Mouse (Mus musculus) cerebellum, postnatal 4 days (tissue): ENCODE results near the gene Treml2.

Experiments
- DNase-seq, 2 experiments: peaks; one replicate each; pipeline ENCODE4 v3.0.0; 2022; ENCODE audit warnings: low spot score in 2 of 2, mixed read lengths in 1 of 2

Treml2 gene

DNA sequence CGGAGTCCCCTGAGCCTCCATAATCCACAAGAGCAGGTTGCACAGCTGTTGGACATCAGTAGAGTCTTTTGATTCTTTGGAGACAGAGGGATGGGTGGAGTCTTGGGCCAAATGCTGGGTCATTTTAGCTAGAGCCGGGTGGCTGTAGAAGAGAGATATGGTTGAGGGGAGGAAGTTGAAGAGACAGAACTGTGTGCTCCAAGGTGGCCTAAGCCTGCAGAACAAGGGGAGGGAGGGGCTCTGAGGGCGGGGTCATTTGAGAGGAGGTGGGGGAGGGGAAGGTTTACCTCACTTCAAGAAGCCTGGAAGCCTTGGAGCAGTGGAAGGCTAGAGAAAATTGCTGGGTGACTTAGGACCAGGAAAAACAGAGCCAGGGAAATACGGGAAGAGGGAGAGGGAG lies at the start of gene Treml2:
Gene Treml2, plus strand, starts transcription at position 296 of the 400 bp plus-strand sequence.
- no peak for DNase-seq

- no peak for DNase-seq
These were observed 49.8 kb upstream of the Treml2 start for GRCm38 (mm10) chr17:48249501-48249900.

DNA sequence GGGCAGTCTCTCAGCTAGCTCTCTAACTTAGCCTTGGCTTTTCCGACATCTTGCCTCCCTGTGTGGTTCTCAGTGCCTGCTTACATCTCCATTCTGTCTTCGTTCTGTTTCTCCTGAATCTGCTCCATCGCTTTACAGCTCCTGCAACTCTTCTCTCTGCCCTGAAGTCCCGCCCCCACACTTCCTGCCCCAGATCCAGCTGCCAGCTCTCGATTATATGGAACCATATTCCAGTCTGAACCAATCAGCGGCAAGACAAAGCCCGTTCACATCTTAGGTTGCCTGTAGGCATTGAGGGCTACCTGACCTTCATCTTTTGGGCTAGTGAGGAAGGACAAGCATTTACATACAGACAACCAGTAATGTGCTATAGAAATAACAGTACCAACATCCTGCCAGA lies 48.7 kb upstream of the Treml2 start:
- no peak for DNase-seq

- no peak for DNase-seq
These were observed 42.7 kb upstream of the Treml2 start for GRCm38 (mm10) chr17:48256575-48256974.

- DNase-seq, result no peak
These were observed 37.4 kb upstream of the Treml2 start for GRCm38 (mm10) chr17:48261868-48262267.

DNA sequence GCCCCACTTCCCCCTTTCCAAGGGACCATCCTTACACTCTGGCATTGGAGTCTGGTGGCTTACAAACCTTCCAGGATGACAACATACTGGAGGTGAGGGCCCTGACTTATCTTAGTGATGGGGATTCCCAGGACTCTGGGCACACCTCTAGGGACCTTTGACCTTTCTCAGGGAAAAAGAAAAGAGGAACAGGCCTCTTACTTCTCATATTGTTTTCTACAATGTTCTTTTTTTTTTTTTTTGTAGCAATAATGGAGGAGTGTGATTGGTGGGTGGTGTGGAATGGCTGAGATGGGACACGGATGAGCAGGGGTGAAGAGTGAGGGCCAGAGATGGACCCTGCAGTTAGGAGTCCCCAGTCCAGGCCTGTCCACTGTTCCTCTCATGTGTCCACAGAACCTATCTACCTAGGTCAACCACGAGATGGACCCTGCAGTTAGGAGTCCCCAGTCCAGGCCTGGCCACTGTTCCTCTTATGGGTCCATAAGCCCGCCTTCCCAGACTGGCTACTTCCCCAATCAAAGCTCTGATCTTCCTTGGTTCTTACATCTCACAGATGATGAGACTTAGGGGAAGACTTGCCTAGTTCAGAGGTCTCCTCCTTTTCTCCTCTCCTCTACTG lies 35.4 kb upstream of the Treml2 start, which contains the start of gene Treml4:
Gene Treml4, plus strand, starts transcription at position 555 of the 622 bp plus-strand sequence.
- no peak for DNase-seq

DNA sequence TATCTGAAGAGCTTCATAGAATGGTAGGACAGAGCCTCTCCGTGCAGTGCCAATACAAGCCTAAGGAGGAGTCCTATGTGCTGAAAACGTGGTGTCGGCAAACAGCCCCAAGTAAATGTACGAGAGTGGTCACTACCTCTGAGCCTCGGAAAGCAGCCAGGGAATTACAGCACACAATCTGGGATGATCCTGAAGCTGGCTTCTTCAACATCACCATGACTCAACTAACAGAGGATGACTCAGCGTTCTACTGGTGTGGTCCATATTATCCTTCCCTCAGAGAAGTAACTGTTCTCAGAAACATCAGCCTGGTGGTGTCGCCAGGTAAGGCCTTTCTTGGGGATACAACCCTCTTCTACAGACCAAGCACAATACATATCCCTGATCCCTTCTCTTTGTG lies 34.6 kb upstream of the Treml2 start:
- no peak for DNase-seq

- DNase-seq, result no peak
These were observed 33.2 kb upstream of the Treml2 start for GRCm38 (mm10) chr17:48266138-48266537.

DNA sequence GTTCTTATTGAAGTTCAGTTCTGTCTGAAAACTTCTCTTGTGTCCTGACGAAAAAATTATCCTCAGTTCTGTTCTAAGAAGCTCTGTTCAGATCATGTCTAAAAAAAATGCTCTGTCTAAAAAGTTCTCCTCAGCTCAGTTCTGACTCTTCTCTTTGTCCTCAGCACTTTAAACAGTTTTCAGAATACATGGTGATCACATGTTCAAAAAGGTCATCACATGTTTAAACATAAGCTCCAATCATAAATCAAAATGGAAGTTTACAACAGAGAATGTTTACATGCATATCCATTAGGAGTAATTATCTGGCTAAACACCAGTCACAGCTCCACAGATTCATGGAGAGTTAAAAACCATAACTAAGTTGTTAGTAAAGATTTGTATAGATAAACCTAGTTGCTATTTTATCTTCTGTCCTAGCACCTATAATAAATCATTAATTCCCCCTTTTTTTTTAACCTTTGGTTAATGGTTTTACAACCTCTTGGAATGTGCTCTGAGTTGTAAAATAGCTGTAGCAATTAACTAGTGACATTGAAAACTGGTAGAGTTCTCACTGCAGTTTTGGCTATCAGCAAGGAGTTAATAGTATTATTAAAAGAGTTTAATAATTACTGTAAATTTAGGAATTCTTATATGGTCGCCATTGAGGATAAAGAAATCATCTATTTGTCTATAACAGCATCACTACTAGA lies 32.5 kb upstream of the Treml2 start:
- no peak for DNase-seq

DNA sequence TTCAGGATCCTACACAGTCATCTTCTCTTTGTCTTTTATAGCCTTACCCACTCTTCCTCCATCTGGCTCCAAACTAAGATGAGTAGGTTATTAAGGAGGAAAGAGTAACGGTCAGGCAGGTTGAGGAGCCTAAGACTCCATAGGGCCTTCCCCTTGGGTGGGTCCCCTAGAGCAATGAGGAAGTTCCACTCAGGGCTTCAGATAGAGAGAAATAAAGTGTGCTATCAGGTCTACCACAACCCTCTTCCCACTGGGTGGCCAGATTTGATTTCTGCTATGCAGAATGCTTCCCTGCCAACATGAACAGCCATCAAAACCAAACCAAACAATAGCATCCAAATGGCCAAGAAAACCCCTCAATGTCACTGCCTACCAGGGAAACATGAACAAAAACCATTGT lies 31.7 kb upstream of the Treml2 start:
- no peak for DNase-seq

- DNase-seq, result no peak
These were observed 31.0 kb upstream of the Treml2 start for GRCm38 (mm10) chr17:48268276-48268675.

DNA sequence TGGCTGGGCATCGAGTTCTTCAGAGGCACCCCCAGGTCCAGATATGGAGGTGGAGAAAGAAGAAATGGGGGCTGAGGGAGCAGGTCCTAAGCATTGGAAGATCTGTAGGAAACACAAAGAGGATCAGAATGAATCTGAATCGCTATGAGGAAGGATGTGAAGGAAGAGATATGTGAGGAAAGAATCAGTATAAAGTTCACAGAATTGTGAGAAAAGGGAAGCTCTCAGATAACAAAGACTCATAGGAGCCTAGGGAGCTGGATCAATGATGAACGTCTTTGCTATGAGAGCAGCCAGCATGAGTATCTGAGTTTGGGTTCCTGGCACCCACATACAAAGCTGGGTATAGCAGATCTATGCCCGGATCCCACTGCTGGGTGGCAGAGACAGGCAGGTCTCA lies 29.5 kb upstream of the Treml2 start:
- no peak for DNase-seq

GRCm38 (mm10) chr17:48272158-48272557 lies 27.1 kb upstream of the Treml2 start:
- no peak for DNase-seq

GRCm38 (mm10) chr17:48272598-48272997 lies 26.7 kb upstream of the Treml2 start:
- DNase-seq, result no peak

DNA sequence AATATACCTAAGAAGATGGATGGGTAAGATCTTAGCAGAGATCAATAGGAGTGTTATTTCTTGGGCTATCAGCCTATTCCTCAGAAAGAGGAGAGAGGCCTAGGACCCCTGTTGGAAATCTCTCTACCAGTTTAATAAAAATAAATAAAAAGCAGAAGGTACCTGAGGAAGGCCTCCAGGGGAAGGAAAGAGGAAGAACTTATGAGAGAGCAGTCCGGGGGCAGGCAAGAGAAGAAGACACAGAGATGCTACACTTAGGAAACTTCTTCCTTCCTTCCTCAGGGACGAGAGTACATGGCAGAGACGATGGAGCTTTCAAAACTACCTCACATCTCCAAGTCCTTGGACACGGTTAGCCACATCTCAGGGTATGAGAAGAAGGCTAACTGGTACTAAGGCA lies 25.2 kb upstream of the Treml2 start:
- no peak for DNase-seq

DNA sequence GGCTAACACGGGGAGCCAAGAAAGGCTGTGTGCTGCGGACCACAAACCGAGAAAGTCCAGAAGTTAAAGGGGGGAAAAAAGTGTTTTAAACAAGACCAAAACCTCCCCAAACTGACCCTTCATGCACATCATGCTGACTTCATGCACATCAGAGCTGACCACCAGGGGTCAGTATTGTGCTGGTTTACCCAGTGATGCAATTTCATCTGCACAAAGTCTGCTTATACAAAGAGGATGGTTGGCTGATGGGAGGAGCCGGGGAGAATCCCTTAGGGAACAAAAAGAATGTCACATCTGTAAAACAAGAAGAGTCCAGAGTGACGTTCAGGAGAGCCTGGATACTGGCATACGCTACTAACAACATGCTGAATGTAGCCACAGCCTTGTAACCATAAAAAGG lies 24.4 kb upstream of the Treml2 start:
- peak; percentile 39 to 75 for DNase-seq

- DNase-seq, result no peak
These were observed 23.6 kb upstream of the Treml2 start for GRCm38 (mm10) chr17:48275736-48276135.

DNA sequence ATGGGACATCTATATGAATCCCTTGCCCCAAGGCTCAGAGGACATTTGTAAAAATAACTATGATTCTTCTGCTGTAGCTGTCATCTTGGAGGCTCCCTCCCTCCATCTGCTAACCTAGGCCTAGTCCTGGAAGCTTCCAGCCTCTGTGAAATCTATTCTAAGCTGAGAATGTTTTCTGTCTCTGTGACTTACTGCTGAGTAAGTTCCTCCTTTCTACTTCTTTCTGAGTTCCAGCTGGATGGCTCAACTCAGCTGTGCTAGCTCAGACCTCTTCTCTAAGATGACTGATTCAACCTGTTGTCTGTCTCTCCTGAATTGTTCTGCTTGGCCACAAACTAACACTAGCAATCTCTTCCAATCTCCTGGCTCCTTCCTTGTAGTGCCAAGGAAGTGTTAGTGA lies 20.9 kb upstream of the Treml2 start:
- DNase-seq, result no peak

- no peak for DNase-seq
These were observed 20.3 kb upstream of the Treml2 start for GRCm38 (mm10) chr17:48279002-48279401.

DNA sequence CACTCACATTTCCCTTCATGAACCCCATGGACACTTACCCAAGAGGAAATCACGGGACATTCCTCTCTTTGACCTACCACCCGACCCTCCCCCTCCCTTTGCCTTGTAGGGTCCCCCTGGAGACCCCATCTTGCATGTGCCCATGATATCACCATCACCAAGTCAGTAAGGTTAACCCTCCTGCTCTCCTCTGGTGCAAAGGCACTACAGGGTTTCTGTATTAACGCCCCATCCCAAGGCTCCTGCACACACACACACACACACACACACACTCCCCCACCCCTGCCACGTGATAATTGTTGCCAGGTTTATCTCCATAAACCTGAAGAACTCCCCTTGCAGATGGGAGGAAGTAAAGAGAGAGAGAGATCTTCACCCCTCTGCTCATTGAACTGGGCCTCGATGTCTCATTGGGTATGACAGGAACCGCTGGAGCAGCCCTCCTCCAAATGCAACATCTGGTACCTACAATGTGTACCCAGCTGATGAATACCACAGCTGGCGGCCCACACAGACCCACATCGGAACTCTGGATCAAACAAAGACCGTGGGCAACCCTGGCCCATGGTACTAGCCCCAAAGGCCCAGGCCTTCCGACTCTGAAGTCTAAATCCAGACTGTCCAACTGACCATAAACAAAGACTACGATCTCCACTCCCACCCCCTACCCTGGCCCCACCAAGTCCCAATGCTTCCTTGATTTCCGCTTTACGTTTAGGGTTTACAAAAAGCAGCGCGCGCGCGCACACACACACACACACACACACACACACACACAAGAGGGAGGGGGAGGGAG lies 18.2 kb upstream of the Treml2 start:
- no peak for DNase-seq

DNA sequence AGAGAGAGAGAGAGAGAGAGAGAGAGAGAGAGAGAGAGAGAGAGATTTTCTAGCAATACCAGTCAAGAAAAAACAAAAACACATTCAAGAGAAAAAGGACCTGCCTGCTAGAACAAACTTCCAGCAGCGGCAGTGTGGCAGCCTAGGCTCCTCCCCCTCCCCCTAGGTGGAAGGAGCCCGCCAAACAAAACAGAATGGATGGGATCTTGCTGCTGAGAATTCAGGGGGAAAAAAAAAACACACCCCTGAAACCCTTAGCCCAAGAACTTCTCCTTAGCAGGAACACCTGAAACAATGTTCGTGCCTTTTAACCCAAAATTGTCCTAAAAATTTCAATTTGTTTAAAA lies 17.6 kb upstream of the Treml2 start:
- peak in 1 of 2 experiments; percentile 8 for DNase-seq

DNA sequence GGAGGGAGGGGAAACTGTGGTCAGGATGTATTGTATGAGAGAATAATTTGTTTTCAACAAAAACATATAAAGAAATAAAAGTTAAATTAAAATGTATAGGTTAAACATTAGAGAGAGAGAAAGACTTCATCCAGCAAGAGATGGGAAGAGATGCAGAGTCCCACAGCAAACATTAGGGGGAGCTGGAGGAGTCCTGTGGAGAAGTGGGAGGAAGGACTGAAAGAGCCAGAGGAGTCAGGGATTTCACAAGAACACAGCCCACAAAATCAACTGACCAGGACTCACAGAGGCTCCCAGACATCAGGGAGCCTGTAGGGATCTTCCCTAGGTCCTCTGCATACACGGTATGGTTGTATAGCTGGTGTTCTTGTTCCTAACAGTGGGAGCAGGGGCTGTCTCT lies 12.5 kb upstream of the Treml2 start:
- no peak for DNase-seq

GRCm38 (mm10) chr17:48287276-48287675 lies 12.0 kb upstream of the Treml2 start:
- no peak for DNase-seq
